Mouse (Mus musculus) effector memory CD4-positive, alpha-beta T cell, adult 7 months (primary cell): ENCODE data around the gene Arrdc1. TPM values are rescaled to one million over a fixed set of nuclear protein-coding genes. Genes with fewer than 3 reads are reported as not detected.

Experiments used
- polyA plus RNA-seq: library from polyadenylated mRNA; unstranded; fragments of 100-300 nt; shearing (Covaris generic); gene quantifications from one replicate; pipeline ENCODE4 v1.2.1, GENCODE M21; 2017

The Arrdc1 gene
- 173 TPM for polyA plus RNA-seq

GRCm38 (mm10) chr2:24935057-24935796 is at the start of gene Arrdc1:
Gene Arrdc1 (minus strand): TSS chr2:24935252.

GRCm38 (mm10) chr2:24975704-24976297 is 40.7 kb upstream of the Arrdc1 start, which contains the start of gene Pnpla7:
Gene Pnpla7 (plus strand): TSS chr2:24976033.

GRCm38 (mm10) chr2:24974906-24975703 is 40.1 kb upstream of the Arrdc1 start, which contains the start of gene Mrpl41:
Gene Mrpl41 (minus strand): TSS chr2:24975098.

GRCm38 (mm10) chr2:24962304-24963000 is 27.4 kb upstream of the Arrdc1 start, which contains the start of gene Dph7:
Gene Dph7 (plus strand): TSS chr2:24962400.

GRCm38 (mm10) chr2:24949421-24950188 is 14.6 kb upstream of the Arrdc1 start, which contains the start of gene Zmynd19:
Gene Zmynd19 (plus strand): TSS chr2:24949792.

GRCm38 (mm10) chr2:24918930-24919838 is 15.9 kb downstream of the Arrdc1 start, which contains the start of gene Ehmt1:
Gene Ehmt1 (minus strand): TSS chr2:24919614.

Other genes starting within 250 kb of the Arrdc1 start
- gene Cacna1b, start 172.1 kb downstream of the Arrdc1 start, polyA plus RNA-seq, result 0.06 TPM
- gene Ehmt1, start 15.6 kb downstream of the Arrdc1 start, polyA plus RNA-seq, result 41.2 TPM
- 16.1 TPM for gene Zmynd19, start 14.5 kb upstream of the Arrdc1 start, polyA plus RNA-seq
- 13.5 TPM for gene Dph7, start 27.1 kb upstream of the Arrdc1 start, polyA plus RNA-seq
- gene Mrpl41, start 39.8 kb upstream of the Arrdc1 start, polyA plus RNA-seq, result 74.5 TPM
- gene Pnpla7, start 40.8 kb upstream of the Arrdc1 start, polyA plus RNA-seq, result 77.5 TPM
- gene Nsmf, start 119.1 kb upstream of the Arrdc1 start, polyA plus RNA-seq, result 26.2 TPM
- gene Entpd8, start 145.1 kb upstream of the Arrdc1 start, polyA plus RNA-seq, result not detected
- 0.24 TPM for gene Noxa1, start 159.9 kb upstream of the Arrdc1 start, polyA plus RNA-seq
- 8.6 TPM for gene Nrarp, start 245.5 kb upstream of the Arrdc1 start, polyA plus RNA-seq